Mouse (Mus musculus) midbrain, embryonic 11.5 days (tissue): Measurements from ENCODE around the gene Degs2. TPM values are rescaled to one million over a fixed set of nuclear protein-coding genes. Genes with fewer than 3 reads are reported as not detected.

Experiments used
- ATAC-seq: fragments of 200-750 bp; cut with Nextera tagmentation; 2 replicates; pipeline ENCODE4 v1.8.0; 2017; ENCODE audit warnings: moderate TSS enrichment, moderate library complexity; ENCODE audit not compliant: low FRiP score
- DNase-seq: peaks from one replicate; pipeline ENCODE4 v3.0.0; 2015; ENCODE audit warnings: low spot score; ENCODE audit errors: missing footprints
- H3K27ac ChIP-seq: fragments of 300-500 bp; sonication (generic); 2 replicates; pipeline ENCODE4 v1.5.1; 2014; ENCODE audit warnings: low read depth, low read length
- H3K27me3 ChIP-seq: fragments of 300-500 bp; sonication (generic); 2 replicates; pipeline ENCODE4 v1.6.1; 2014; ENCODE audit warnings: mild to moderate bottlenecking, low read length, moderate library complexity, mixed read lengths; ENCODE audit not compliant: control insufficient read depth, insufficient read depth
- H3K36me3 ChIP-seq: fragments of 300-500 bp; sonication (generic); 2 replicates; pipeline ENCODE4 v1.6.1; 2014; ENCODE audit warnings: mild to moderate bottlenecking, low read length, moderate library complexity, mixed read lengths; ENCODE audit not compliant: control insufficient read depth, insufficient read depth
- H3K4me1 ChIP-seq: fragments of 300-500 bp; sonication (generic); 2 replicates; pipeline ENCODE4 v1.6.1; 2014; ENCODE audit warnings: low read length; ENCODE audit not compliant: control insufficient read depth, insufficient read depth
- H3K4me2 ChIP-seq: fragments of 300-500 bp; sonication (generic); 2 replicates; pipeline ENCODE4 v1.6.1; 2014; ENCODE audit warnings: mild to moderate bottlenecking, moderate library complexity
- H3K4me3 ChIP-seq: fragments of 300-500 bp; sonication (generic); 2 replicates; pipeline ENCODE4 v1.5.1; 2014; ENCODE audit warnings: low read depth, low read length
- H3K9ac ChIP-seq: fragments of 300-500 bp; sonication (generic); 2 replicates; pipeline ENCODE4 v1.6.1; 2014; ENCODE audit warnings: low read length
- H3K9me3 ChIP-seq: fragments of 300-500 bp; sonication (generic); 2 replicates; pipeline ENCODE4 v1.6.1; 2016; ENCODE audit warnings: low read length; ENCODE audit not compliant: control insufficient read depth
- WGBS: fragments of 180-500 bp; shearing (Covaris S2); extraction: QIAGEN DNeasy Blood & Tissue Kit; methylation state at CpG from one replicate; pipeline ENCODE4 v1.1.7; 2014; 5-methylcytosine and 5-hydroxymethylcytosine counted together
- microRNA counts: library from miRNA; unstranded; fragments of <30 nt; microRNA quantifications from one replicate; lab custom pipeline; 2015
- microRNA-seq: library from miRNA; unstranded; fragments of <30 nt; microRNA quantifications from one replicate; pipeline ENCODE4, GENCODE M21; 2017
- polyA plus RNA-seq: library from polyadenylated mRNA; unstranded; fragments of >200 nt; fragmentation: Nextera tagmentation; extraction: Ambion mirVana; gene quantifications from 2 replicates; pipeline ENCODE4 v1.2.1, GENCODE M21; 2014

Degs2 gene
- polyA plus RNA-seq, 1 experiment from 2014 or later = 1.0 TPM

DNA sequence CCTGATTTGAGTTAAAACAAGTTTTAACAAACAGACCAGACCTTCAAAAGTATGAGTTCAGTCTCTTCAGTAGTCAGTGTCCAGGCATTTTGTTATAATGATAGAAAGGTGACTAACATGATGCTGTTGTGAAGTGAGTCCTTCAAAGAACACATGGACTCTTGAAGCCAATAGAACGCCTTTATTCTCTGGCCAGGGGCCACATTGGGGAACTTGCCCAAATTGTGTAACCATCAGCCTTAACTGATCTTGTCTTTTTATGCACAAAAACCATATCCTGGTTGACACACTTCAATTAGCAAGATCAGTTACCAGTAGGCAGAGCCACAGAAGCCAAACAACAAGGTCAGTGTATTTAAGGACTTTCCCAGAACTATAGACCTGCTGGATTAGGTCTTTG is 72.6 kb downstream of the Degs2 start:
- no peak overlapping the region for H3K27ac ChIP-seq
- H3K9ac ChIP-seq = no peak overlapping the region
- H3K4me1 ChIP-seq = no peaks in the 10 kb centered on the region
- H3K4me2 ChIP-seq = no peak overlapping the region
- no peaks in the 10 kb centered on the region; the same call in 1 of the 2 replicates for H3K36me3 ChIP-seq
- no peaks in the 10 kb centered on the region for H3K9me3 ChIP-seq
- ATAC-seq (no peak), DNase-seq (no peak)
- no peak overlapping the region for H3K4me3 ChIP-seq
- H3K27me3 ChIP-seq = no peaks in the 10 kb centered on the region
- 89% methylated on average over 1 of the region's 1 CpGs for WGBS

MicroRNAs encoded within 50 kb of the gene (microRNA counts, 519-probe panel; counts per million panel counts)
- 5,406 counts per million, percentile 68 among the panel's probes with 10 or more counts for microRNA mmu-miR-342-3p (lab: Ali Mortazavi, UCI)
- microRNA mmu-miR-342-5p (lab: Ali Mortazavi, UCI) = not detected

Small RNAs within 50 kb of the gene (microRNA-seq; reads per million reads assigned to microRNA genes)
- not detected for gene Gm23872
- 5,464 reads per million, percentile 91 among the genes with 10 or more reads in this experiment for gene Mir342

Other genes starting within 250 kb of the Degs2 start
- gene Evl, start 147.6 kb downstream of the Degs2 start, polyA plus RNA-seq = 102 and 119 TPM in 2 replicates
- 19.0 and 19.5 TPM in 2 replicates for gene Yy1, start 90.7 kb upstream of the Degs2 start, polyA plus RNA-seq
- gene Slc25a29, start 133.6 kb upstream of the Degs2 start, polyA plus RNA-seq = 11.2 and 13.0 TPM in 2 replicates
- 9.8 TPM in 2 replicates for gene Slc25a47, start 133.7 kb upstream of the Degs2 start, polyA plus RNA-seq
- 4.7 and 5.0 TPM in 2 replicates for gene Wdr25, start 191.3 kb upstream of the Degs2 start, polyA plus RNA-seq
- gene Wars, start 191.9 kb upstream of the Degs2 start, polyA plus RNA-seq = 128 TPM in 2 replicates